Mouse (Mus musculus): ENCODE results near the gene Mzt1. TPM values are rescaled to one million over a fixed set of nuclear protein-coding genes. Genes with fewer than 3 reads are reported as not detected.

The Mzt1 gene
- polyA plus RNA-seq, 1 experiment: 46.7 TPM

Other genes starting within 250 kb of the Mzt1 start
- gene Rpl36a-ps1, start 51.8 kb downstream of the Mzt1 start, polyA plus RNA-seq (2012; ENCODE audit: insufficient read depth, insufficient read length, missing spikeins): 10.5 and 13.7 TPM in 2 replicates
- 2.2 TPM in 1 of 2 replicates, not detected in the other for gene Bora, start 88 bp upstream of the Mzt1 start, polyA plus RNA-seq (2012; ENCODE audit: insufficient read depth, insufficient read length, missing spikeins)
- gene Pibf1, start 53.3 kb upstream of the Mzt1 start, polyA plus RNA-seq (2012; ENCODE audit: insufficient read depth, insufficient read length, missing spikeins): 5.1 and 5.6 TPM in 2 replicates
- gene Dis3, start 53.6 kb upstream of the Mzt1 start, polyA plus RNA-seq (2012; ENCODE audit: insufficient read depth, insufficient read length, missing spikeins): 9.9 and 15.0 TPM in 2 replicates